Mouse (Mus musculus) fibroblast of lung, adult 2 months (primary cell): ENCODE data around the gene Ifitm1.
"Not testable (repeated sequence)": the region's sequence is repeated elsewhere in the genome, so short reads cannot be mapped to it uniquely, and the experiment has no call there.

Experiments
- DNase-seq: peaks from one replicate; pipeline ENCODE4 v3.0.0-alpha.2; 2011; ENCODE audit warnings: low read depth

The Ifitm1 gene

DNA sequence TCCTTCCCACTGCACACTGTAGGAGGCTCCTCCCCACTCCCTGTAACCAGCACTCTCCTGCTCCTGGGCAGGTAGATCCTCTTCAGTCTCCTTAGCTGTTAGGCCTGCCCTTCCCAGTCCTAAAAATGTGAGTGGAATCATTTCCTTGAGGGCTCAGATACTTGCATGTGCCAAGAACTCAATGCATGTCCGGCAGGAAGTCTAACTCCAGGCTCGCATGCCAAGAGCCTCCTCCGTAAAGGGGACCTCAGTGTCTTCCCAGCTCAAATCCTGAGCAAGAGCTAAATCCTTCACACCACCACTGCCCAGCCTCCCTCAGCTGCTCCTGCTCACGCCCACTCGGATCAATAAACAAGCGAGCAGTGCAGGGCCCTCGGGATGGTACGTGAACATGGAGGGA is 16.0 kb upstream of the Ifitm1 start:
- no peak for DNase-seq

DNA sequence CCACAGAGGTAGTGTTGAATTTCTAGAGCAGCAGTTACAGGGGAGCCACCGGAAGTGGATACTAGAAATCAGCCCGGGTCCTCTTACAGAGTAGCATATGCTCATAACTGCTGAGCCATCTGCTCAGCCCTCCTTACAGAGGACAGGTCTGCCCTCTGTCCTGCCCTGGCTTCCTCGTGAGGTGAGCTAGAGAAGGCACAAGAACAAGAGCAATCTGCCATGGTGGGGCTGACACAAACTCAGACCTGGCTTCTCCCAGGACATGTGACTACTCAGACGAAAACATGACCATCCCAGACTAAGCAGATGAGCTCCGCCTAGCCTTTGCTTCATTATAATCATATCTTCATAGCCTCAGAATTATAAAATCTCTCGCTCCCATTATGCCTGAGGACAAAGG is 15.3 kb upstream of the Ifitm1 start:
- no peak for DNase-seq

GRCm38 (mm10) chr7:140952441-140952840 is 14.6 kb upstream of the Ifitm1 start:
- DNase-seq: no peak

GRCm38 (mm10) chr7:140953133-140953532 is 13.9 kb upstream of the Ifitm1 start:
- no peak for DNase-seq

- DNase-seq: no peak
These were observed 13.0 kb upstream of the Ifitm1 start for GRCm38 (mm10) chr7:140953800-140954732.

DNA sequence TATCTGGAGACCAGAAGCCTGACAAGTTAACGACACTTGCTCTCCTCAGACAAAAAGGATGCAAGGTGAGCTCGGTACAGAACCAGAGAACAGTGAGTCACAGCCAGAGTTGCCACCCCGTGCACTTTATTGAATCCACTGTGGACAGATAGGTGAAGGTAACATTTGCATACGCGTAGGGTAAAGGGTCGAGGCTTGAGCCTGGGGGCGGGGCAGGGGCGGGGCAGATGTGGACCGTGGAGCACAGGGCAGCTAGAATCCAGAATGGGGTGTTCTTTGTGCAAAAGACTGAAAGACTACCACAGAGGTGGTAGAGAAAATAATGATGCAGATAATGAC is 12.3 kb upstream of the Ifitm1 start:
- no peak for DNase-seq

DNA sequence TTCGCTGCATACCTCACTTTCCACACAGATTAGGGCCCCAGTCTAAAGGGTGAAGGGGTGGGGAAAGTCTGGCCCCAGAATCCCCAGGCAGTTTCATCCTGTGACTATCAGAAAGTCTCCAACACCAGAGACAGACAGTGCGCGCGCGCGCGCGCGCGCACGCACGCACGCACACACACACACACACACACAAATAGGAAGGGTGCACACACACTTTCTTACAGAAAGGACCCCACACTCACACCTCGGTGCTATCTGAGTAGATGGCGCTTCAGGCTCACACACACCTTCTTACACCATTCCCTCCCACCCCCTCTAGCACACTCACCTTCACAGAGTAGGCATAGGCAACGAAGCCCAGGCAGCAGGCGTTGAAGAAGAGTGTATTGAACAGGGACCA is 11.7 kb upstream of the Ifitm1 start:
- DNase-seq: no peak

GRCm38 (mm10) chr7:140955758-140956555 is 11.1 kb upstream of the Ifitm1 start, which contains the start of the genes Gm45717 and Ifitm2:
TSS of gene Gm45717 (minus strand) at chr7:140955937.
TSS of gene Ifitm2 (minus strand) at chr7:140955987.
- peak; percentile 96 for DNase-seq

GRCm38 (mm10) chr7:140956556-140956869 is 10.5 kb upstream of the Ifitm1 start:
- no peak for DNase-seq

DNA sequence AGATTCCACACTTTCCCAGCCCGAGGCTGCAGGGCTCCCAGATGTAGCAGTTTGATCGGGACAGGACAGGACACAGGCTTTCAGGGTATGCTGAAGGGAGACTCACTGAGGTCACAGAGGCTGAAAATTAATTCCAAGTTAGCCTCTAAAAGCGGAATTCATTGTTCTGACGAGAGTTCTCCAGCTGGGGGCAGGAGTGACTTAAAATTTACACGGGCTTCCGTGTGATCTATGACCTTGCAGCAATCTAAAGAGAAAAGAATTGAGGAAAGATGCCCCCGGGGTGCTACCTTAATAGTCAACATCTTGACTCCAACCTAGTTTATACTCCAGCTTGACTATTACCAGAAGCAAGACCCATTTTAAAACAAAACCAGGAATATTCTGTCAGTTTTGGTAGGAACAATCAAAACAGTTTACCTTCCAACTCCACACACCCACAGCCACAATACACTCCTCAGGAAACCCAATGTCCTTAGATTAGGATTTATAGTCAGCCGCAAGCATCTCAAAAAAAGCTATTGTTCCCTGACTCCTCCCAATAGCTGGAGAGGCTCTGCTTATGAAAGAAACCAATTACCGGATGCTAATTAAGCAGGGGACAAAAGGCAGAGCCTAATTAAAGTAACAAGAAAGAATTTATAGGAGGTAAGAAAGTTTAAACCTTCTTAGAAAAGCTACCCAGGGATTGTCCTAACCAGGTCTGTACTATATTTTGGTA is 7.7 kb upstream of the Ifitm1 start:
- DNase-seq: no peak

DNA sequence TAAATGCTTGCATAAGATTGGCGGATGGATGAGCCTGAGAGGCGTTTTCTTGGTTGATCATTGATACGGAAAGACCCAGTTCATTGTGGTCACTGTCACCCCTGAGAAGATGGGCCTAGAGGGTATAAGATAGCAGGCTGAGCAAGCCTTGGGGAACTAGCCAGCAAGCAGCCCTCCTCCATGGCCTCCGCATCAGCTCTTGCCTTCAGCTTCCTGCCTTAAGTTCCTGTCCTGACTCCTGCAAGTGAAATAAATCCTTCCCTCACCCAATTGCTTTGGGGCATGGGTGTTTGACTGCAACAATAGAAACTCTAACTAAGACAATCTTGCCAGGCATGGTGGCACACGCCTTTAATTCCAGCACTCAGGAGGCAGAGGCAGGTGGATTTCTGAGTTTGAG is 7.0 kb upstream of the Ifitm1 start:
- no peak for DNase-seq

DNA sequence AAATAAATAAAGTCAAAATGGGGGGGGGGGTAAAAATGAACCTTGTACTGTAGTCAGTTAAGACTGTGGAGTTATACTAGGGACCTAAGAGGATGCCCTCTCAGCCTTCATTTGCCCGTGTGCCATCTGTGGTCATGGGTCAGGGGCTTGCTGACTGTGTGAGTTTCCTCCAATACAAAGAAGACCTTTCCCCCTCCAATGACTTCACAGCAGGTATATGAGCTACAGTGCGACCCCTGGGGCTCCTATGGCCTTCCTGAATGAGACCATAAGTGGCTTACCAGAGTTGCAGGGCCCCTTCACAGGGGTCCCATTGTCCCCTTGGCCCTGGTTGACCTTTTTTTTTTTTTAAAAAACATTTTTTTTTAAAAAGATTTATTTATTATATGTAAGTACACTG is 5.6 kb upstream of the Ifitm1 start:
- DNase-seq: no peak

GRCm38 (mm10) chr7:140962733-140963132 is 4.3 kb upstream of the Ifitm1 start:
- no peak for DNase-seq

DNA sequence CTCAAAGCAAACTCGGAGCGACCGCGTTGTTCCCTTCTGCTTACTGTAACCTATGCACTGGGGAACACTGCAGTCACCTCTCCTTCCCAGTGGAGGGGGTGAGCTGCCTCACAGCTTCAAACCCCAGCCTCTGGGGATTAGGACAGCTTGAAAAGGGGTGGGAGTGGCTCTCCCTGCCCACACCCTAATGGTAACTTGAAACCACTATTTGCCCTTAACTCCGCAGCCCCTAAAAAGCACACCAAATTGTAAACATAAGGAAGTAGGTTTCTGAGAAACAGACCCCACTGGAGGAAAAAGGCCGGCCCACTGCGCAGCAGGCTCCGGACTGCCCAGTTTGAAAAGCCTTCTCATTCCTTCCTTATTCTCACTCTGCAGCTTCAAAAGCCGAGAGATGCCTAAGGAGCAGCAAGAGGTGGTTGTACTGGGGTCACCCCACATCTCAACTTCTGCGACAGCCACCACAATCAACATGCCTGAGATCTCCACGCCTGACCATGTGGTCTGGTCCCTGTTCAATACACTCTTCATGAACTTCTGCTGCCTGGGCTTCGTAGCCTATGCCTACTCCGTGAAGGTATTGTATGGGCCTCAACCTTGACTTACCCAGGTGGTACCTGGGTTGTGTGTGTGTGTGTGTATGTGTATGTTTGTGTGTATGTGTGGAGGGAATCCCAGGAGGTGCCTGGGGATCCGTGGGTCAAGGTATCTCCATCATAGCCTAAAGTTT is 1.0 kb downstream of the Ifitm1 start:
- DNase-seq: no peak

DNA sequence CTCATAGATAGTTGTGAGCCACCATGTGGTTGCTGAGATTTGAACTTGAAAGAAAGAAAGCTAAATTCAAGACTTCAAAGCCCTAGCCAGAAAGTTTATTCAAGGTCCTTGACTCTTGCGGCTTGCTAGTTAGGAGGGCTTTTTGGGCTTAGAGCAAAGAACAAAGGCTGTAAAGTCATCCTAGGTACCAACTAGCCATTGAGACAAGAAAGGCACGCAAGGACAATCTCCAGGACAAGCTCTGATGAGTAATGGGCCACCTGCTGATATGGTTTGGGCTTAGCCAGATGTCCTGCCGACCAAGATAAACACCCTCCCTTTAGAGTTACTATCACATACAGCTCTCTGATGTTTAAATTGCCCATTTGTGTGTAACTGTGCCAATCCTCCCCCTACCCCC is 1.7 kb downstream of the Ifitm1 start:
- not testable (repeated sequence) for DNase-seq

- DNase-seq: no peak
These were observed 3.9 kb downstream of the Ifitm1 start for GRCm38 (mm10) chr7:140970931-140971330.

GRCm38 (mm10) chr7:140971479-140972171 is 4.6 kb downstream of the Ifitm1 start:
- no peak for DNase-seq

DNA sequence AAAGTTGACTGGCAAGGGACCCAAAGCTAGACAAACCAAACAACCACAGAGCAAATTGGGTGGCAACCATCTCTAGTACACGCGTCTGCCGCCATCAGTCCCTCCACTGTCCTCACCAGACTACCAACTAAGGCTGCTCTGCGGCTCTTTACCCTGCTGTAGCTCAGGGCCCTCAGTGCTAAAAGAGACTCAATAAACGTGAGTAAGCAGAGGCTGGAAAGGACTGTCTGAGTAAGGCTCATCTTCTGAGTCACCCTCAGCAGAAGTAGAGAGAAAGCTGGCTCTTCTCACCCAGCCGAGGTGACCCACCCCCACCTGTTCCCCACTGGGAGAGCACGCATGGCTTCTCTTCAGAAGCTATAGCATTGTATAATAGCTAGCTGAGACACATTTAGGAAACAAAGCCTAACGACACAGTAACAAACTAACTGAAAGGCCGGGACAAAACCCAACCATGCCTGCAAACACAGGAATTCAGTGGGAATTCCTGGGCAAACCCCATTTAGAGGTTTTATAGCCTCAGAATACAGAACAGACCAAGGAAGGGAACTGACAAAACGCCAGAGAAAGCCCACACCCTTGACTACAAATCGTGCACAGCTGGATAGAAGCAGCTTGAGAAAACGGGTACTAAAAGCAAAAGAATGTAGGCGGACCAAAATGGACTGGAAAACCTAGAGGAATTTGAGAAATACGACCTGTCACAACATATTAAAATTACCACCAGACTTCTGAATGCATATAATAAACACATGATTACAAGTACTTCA is 6.6 kb downstream of the Ifitm1 start:
- no peak for DNase-seq

GRCm38 (mm10) chr7:140974940-140975339 is 7.9 kb downstream of the Ifitm1 start:
- DNase-seq: no peak

DNA sequence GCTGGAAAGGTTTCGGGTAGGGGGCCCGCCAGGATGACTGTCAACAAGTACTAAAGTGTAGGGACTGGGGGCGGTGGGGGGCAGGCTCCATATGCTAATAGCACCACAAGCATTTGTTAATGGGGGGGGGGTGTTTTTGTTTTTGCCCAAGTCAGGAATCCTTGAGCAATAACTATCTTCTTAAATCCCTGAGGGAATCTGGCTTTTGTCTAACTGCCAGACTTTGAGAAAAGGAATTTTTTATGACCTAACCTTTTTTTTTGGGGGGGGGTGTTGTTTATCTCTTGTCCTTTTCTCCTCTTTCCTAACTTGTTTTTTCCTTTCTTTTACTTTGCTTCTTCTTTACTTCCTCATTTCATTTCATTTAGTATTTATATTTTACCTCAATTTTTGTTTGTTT is 8.4 kb downstream of the Ifitm1 start:
- DNase-seq: no peak

GRCm38 (mm10) chr7:140976720-140977119 is 9.7 kb downstream of the Ifitm1 start:
- not testable (repeated sequence) for DNase-seq
